Mouse (Mus musculus): Measurements from ENCODE around the gene Gm49711.

- no peak for TF ChIP-seq CTCF (IDR thresholded peaks at IDR 0.05; ENCODE audit: low read depth)
- TF ChIP-seq EP300 (optimal IDR thresholded peaks at IDR 0.05), result no peak
Observed at GRCm38 (mm10) chr16:92100111-92100510, 42.0 kb downstream of the Gm49711 start.
